Mouse (Mus musculus) intestine, embryonic 15.5 days (tissue): ENCODE data around the gene Hras. TPM values are rescaled to one million over a fixed set of nuclear protein-coding genes. Genes with fewer than 3 reads are reported as not detected.
A peak's percentile ranks its signal among the peaks of the same experiment; 100 is the strongest.

Source experiments
- ATAC-seq: fragments of 200-750 bp; cut with Nextera tagmentation; 2 replicates; pipeline ENCODE4 v1.8.0; 2017; ENCODE audit warnings: moderate TSS enrichment, moderate library complexity
- H3K27ac ChIP-seq: fragments of 300-500 bp; sonication (generic); 2 replicates; pipeline ENCODE4 v1.5.1; 2015; ENCODE audit warnings: mild to moderate bottlenecking, inconsistent platforms
- H3K27me3 ChIP-seq: fragments of 300-500 bp; sonication (generic); replicated peaks from 2 replicates; pipeline ENCODE4 v1.6.1; 2015; ENCODE audit warnings: inconsistent platforms
- H3K36me3 ChIP-seq: fragments of 300-500 bp; sonication (generic); 2 replicates; pipeline ENCODE4 v1.6.1; 2015; ENCODE audit warnings: inconsistent platforms
- H3K4me1 ChIP-seq: fragments of 300-500 bp; sonication (generic); replicated peaks from 2 replicates; pipeline ENCODE4 v1.6.1; 2015; ENCODE audit warnings: inconsistent platforms
- H3K4me2 ChIP-seq: fragments of 300-500 bp; sonication (generic); replicated peaks from 2 replicates; pipeline ENCODE4 v1.6.1; 2015; ENCODE audit warnings: mild to moderate bottlenecking, inconsistent platforms
- H3K4me3 ChIP-seq: fragments of 300-500 bp; sonication (generic); replicated peaks from 2 replicates; pipeline ENCODE4 v1.5.1; 2015; ENCODE audit warnings: inconsistent platforms
- H3K9ac ChIP-seq: fragments of 300-500 bp; sonication (generic); 2 replicates; pipeline ENCODE4 v1.6.1; 2015; ENCODE audit warnings: inconsistent platforms
- H3K9me3 ChIP-seq: fragments of 300-500 bp; sonication (generic); 2 replicates; pipeline ENCODE4 v1.6.1; 2016; ENCODE audit warnings: inconsistent platforms
- whole genome bisulfite sequencing: fragments of 180-500 bp; shearing (Covaris S2); methylation state at CpG from one replicate; pipeline ENCODE4 v1.1.7; 2015; 5-methylcytosine and 5-hydroxymethylcytosine counted together
- polyA plus RNA-seq: library from polyadenylated mRNA; unstranded; fragments of >200 nt; fragmentation: Nextera tagmentation; extraction: Ambion mirVana; gene quantifications from 2 replicates; pipeline ENCODE4 v1.2.1, GENCODE M21; 2015

The Hras gene
- polyA plus RNA-seq, 1 experiment from 2014 or later, result 92.9 TPM

DNA sequence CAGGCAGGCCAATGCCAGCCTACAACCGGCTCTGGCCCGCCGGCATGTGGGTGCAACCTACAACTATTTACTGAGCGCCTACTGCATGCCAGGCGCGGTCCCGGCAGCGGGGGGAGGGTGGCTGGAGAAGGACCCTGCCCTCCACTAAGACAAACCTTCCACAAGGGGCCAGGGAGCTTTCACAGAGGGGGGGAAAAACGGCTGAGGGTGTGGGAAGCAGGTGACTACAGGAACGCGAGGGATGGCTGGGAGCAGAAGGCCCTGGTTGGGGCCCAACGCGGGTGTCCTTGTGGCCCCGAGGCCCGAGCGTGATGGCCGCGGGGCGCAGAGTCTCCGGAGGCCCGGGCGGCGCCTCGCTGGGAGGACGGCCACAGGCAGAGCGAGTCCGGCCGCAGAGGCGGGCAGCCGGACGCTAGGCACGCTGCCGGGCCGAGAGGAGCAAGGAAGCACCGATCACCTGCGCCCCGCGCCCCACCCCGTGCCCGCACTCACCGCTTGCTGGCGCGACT is 403 bp downstream of the Hras start:
- Histone ChIP-seq H3K4me3 (peak overlapping the region; percentile 94), H3K36me3 (peaks cover 18% of the 10 kb centered on the region), H3K4me1 (peaks cover 17% of the 10 kb centered on the region), H3K4me2 (peak overlapping the region; percentile 90), H3K9me3 (no peaks in the 10 kb centered on the region), H3K27me3 (no peaks in the 10 kb centered on the region), H3K27ac (peak overlapping the region; percentile 81), H3K9ac (peak overlapping the region; percentile 97)
- 1% methylated on average over 27 of the region's 43 CpGs for WGBS
- peak; percentile 11; the same call in 1 of the 2 replicates for ATAC-seq

DNA sequence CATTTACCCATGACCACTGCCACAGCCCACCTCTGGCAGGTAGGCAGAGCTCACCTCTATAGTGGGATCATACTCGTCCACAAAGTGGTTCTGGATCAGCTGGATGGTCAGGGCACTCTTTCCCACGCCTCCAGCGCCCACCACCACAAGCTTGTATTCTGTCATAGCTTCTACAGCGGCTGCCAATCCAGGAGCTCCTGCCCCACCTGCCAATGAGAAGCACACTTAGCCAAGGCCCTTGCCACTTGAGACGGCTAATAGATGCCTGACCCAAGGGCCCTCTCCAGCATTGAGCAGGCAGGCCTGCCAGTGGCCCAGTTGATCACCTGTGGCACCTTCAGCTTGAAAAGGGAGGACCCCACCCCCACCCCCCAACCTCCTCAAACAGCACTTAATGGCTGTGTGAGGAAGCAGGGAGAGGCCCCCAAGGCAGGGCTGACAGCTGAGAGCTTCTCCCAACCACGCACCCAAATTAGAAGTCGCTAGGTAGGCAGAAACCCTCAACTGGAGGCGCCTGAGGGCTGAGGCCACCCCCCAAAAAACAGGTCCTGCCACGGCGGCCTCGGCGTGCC is 943 bp downstream of the Hras start:
- Histone ChIP-seq H3K27me3 (no peaks in the 10 kb centered on the region), H3K4me2 (peak overlapping the region; percentile 90), H3K4me1 (peaks cover 17% of the 10 kb centered on the region), H3K4me3 (peak overlapping the region; percentile 94), H3K9ac (peak overlapping the region; percentile 97), H3K36me3 (peaks cover 18% of the 10 kb centered on the region), H3K9me3 (no peaks in the 10 kb centered on the region), H3K27ac (peak overlapping the region; percentile 81; the same call in 1 of the 2 replicates)
- WGBS, result 26% methylated on average over 12 of the region's 12 CpGs
- no peak for ATAC-seq

DNA sequence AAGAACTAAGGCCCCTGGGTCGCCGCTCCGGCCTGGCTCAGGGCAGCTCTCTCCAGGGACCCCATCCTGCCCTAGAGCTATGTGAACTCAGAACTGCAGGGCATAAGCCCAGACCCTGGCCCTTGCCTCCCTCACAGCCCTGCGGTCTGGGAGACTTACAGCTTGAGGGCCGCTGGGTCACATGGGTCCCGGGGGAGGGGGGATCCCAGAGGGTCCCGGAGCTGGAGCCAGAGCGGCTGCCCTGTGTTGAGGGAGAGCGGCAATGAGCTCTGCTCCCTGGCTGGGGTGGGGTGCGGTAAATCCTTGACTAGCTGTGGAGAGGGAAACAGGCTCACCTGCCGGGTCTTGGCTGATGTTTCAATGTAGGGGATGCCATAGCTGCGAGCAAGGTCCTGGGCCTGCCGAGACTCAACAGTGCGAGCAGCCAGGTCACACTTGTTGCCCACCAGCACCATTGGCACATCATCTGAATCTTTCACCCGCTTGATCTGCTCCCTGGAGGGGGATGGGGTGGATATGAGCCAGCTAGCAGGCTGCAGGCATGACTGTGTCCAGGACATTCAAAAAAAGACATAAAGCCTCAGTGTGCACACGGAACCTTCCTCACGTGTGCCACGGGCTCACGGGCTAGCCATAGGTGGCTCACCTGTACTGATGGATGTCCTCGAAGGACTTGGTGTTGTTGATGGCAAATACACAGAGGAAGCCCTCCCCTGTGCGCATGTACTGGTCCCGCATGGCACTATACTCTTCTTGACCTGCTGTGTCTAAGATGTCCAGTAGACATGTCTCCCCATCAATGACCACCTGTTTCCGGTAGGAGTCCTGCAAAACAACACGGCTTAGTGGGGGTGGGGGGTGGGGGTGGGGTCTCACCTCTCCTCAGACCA is 1.8 kb downstream of the Hras start:
- WGBS, result 87% methylated on average over 24 of the region's 24 CpGs
- Histone ChIP-seq H3K4me2 (peak overlapping the region; percentile 90), H3K36me3 (peaks cover 18% of the 10 kb centered on the region), H3K4me3 (no peak overlapping the region), H3K27ac (no peak overlapping the region), H3K4me1 (peaks cover 17% of the 10 kb centered on the region), H3K9me3 (no peaks in the 10 kb centered on the region), H3K27me3 (no peaks in the 10 kb centered on the region), H3K9ac (no peak overlapping the region)
- no peak for ATAC-seq

DNA sequence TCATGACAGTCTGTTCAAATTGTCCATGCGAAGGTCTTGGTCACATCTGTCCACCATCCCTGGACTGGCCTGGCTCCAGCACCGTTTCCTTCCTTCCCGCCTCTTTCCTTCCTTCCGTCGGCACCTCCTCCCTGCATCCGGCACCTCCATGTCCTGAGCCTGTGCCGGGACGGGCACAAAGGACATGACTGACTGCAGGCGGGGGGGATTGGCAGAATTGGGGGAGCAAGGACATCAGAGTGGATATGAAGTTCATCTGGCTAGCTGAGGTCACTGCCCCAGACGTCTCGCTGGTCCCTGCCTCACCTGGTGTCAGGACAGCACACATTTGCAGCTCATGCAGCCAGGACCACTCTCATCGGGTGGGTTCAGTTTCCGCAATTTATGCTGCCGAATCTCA is 2.8 kb downstream of the Hras start:
- Histone ChIP-seq H3K4me2 (no peak overlapping the region), H3K4me1 (peaks cover 17% of the 10 kb centered on the region), H3K9me3 (no peaks in the 10 kb centered on the region), H3K9ac (no peak overlapping the region), H3K27me3 (no peaks in the 10 kb centered on the region), H3K36me3 (peaks cover 18% of the 10 kb centered on the region), H3K4me3 (no peak overlapping the region), H3K27ac (no peak overlapping the region)
- 84% methylated on average over 14 of the region's 14 CpGs for WGBS
- ATAC-seq, result no peak

DNA sequence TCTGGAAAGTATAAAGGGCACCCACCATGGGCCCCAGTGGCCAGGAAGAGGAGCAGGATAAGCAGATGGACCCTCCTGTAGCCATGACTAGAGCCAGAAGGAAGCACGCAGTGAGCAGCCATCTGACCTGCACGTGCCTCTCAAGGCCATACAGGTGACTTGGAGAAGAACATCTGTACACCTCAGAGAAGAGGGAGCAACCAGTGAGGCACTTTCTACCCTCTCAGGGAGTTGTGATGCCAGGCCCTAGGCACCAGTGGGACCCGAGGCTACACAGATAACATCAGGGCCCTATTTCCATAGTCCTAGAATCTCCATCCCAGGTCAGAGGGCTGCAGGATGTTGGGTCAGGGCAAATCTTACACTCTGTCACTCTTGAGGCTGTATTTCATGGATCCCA is 3.6 kb downstream of the Hras start:
- Histone ChIP-seq H3K9me3 (no peaks in the 10 kb centered on the region), H3K4me2 (no peak overlapping the region), H3K36me3 (peaks cover 18% of the 10 kb centered on the region), H3K27me3 (no peaks in the 10 kb centered on the region), H3K4me1 (peaks cover 14% of the 10 kb centered on the region), H3K27ac (no peak overlapping the region), H3K4me3 (no peak overlapping the region), H3K9ac (no peak overlapping the region)
- ATAC-seq, result no peak
- WGBS, result 87% methylated on average over 3 of the region's 3 CpGs

DNA sequence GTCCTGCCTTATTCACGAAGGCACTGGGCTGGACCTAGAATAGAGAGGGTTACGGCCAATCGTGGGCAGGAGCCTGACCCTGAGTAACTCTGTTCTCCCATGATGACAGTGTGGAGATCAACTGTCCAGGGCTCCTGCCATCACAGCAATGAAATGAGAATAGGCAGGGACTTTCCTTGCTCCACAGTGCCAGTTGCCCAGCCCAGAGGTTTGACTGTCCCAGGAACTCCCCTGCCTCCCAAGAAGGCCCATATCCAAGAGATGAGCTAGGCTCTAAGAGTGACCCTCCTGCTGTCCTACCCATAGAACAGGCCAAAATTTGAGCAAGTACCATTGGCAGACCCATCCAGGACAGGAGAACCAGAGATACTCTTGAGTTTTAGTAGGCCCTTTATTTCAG is 5.1 kb downstream of the Hras start:
- no peak overlapping the region for H3K4me2 ChIP-seq
- H3K4me3 ChIP-seq, result no peak overlapping the region
- H3K27me3 ChIP-seq, result no peaks in the 10 kb centered on the region
- peaks cover 11% of the 10 kb centered on the region for H3K4me1 ChIP-seq
- no peak overlapping the region for H3K27ac ChIP-seq
- H3K9ac ChIP-seq, result no peak overlapping the region
- H3K9me3 ChIP-seq, result no peaks in the 10 kb centered on the region
- H3K36me3 ChIP-seq, result peaks cover 18% of the 10 kb centered on the region
- no peak for ATAC-seq
- 93% methylated on average over 3 of the region's 3 CpGs for WGBS

DNA sequence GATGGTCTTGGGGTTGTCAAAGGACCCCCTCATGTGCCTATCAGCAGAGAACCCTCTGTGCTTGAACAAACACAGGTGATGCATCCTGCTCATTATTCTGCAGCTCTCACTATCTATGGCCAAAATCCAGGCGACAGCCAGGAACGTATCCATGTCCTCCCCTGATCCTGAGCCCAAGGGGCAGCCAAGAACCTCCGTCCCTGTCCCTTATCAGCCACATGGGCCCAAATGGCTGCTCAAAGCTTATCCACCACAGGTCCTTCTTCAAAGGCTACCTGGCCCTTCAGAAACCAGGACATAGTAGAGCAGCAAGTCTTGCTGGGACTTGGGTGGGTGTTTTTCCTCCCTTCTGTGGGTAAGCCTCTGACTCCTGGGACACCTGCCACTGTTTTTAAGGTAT is 5.6 kb downstream of the Hras start:
- peaks cover 10% of the 10 kb centered on the region for H3K4me1 ChIP-seq
- H3K27me3 ChIP-seq, result no peaks in the 10 kb centered on the region
- no peak overlapping the region for H3K9ac ChIP-seq
- no peak overlapping the region for H3K4me3 ChIP-seq
- H3K36me3 ChIP-seq, result peaks cover 18% of the 10 kb centered on the region
- H3K9me3 ChIP-seq, result no peaks in the 10 kb centered on the region
- ATAC-seq, result no peak
- no peak overlapping the region for H3K27ac ChIP-seq
- 69% methylated on average over 3 of the region's 3 CpGs for WGBS
- H3K4me2 ChIP-seq, result no peak overlapping the region

DNA sequence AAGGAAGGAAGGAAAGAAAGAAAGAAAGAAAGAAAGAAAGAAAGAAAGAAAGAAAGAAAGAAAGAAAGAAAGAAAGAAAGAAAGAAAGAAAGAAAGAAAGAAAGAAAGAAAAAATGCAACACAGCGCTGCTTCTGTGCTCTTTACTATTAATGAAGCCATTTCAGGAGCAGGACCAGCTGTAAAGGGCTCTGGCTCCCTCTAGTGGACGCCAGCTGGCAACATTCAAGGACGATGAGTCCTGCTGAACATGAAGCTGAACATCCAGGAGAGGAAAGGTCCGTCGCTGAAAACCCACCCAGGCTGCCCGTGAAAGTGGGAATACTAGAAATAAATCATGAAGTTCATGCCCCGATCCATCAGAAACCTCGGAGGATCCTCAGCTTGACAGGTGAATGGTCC is 17.6 kb downstream of the Hras start:
- H3K4me3 ChIP-seq, result no peak overlapping the region
- no peak overlapping the region for H3K27ac ChIP-seq
- no peaks in the 10 kb centered on the region for H3K9me3 ChIP-seq
- no peaks in the 10 kb centered on the region for H3K36me3 ChIP-seq
- 1% methylated on average over 8 of the region's 8 CpGs for WGBS
- no peak for ATAC-seq
- no peak overlapping the region for H3K9ac ChIP-seq
- H3K4me2 ChIP-seq, result peak overlapping the region; percentile 26; the same call in 1 of the 2 replicates
- peaks cover 7% of the 10 kb centered on the region; the same call in 1 of the 2 replicates for H3K4me1 ChIP-seq
- no peaks in the 10 kb centered on the region for H3K27me3 ChIP-seq

DNA sequence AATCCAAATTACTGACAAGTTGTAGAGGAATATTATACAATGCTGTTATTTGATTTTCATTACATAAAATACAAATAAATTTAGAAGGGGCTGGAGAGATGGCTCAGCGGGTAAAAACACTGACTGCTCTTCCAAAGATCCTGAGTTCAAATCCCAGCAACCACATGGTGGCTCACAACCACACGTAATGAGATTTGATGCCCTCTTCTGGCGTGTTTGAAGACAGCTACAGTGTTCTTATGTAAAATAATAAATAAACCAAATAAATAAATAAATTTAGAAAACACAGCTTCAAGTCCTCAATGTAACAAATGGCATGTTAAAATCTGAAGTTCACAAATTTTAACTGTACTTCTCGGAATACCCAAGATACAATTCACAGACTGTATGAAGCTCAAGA is 18.7 kb downstream of the Hras start:
- no peak overlapping the region for H3K4me2 ChIP-seq
- H3K9me3 ChIP-seq, result no peaks in the 10 kb centered on the region
- no peak overlapping the region for H3K27ac ChIP-seq
- ATAC-seq, result no peak
- WGBS, result 88% methylated on average over 4 of the region's 4 CpGs
- H3K4me3 ChIP-seq, result no peak overlapping the region
- peaks cover 7% of the 10 kb centered on the region; the same call in 1 of the 2 replicates for H3K4me1 ChIP-seq
- H3K36me3 ChIP-seq, result no peaks in the 10 kb centered on the region
- no peak overlapping the region for H3K9ac ChIP-seq
- H3K27me3 ChIP-seq, result no peaks in the 10 kb centered on the region

DNA sequence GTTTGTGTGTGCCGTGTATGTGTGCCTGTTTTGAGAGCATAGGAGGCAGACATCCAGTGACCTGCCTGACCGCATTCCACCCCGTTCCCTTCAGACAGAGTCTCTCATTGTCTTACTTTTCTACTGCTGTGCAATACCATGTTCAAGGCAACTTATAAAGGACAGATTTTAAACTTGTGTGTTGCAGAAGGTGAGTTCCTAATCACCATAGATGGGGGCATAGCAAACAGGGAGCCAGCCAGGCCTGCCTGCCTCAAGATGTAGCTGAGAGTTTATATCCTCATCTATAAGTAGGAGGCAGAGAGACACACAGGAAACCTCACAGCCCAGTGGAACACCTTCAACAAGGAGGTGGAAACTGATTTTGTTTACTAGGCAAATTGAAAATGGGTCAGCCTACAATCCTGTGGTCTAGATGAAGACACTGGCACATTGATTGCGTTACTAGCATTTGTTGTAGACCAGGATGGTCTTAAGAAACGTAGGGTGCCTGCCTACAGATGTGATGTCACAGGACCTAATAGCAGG is 20.4 kb downstream of the Hras start:
- 69% methylated on average over 5 of the region's 5 CpGs for WGBS
- Histone ChIP-seq H3K27ac (peak overlapping the region; percentile 90), H3K4me2 (peak overlapping the region; percentile 67), H3K9me3 (no peaks in the 10 kb centered on the region), H3K27me3 (no peaks in the 10 kb centered on the region), H3K4me3 (peak overlapping the region; percentile 54), H3K4me1 (peaks cover 15% of the 10 kb centered on the region), H3K36me3 (no peaks in the 10 kb centered on the region), H3K9ac (peak overlapping the region; percentile 54; the same call in 1 of the 2 replicates)
- ATAC-seq, result no peak

DNA sequence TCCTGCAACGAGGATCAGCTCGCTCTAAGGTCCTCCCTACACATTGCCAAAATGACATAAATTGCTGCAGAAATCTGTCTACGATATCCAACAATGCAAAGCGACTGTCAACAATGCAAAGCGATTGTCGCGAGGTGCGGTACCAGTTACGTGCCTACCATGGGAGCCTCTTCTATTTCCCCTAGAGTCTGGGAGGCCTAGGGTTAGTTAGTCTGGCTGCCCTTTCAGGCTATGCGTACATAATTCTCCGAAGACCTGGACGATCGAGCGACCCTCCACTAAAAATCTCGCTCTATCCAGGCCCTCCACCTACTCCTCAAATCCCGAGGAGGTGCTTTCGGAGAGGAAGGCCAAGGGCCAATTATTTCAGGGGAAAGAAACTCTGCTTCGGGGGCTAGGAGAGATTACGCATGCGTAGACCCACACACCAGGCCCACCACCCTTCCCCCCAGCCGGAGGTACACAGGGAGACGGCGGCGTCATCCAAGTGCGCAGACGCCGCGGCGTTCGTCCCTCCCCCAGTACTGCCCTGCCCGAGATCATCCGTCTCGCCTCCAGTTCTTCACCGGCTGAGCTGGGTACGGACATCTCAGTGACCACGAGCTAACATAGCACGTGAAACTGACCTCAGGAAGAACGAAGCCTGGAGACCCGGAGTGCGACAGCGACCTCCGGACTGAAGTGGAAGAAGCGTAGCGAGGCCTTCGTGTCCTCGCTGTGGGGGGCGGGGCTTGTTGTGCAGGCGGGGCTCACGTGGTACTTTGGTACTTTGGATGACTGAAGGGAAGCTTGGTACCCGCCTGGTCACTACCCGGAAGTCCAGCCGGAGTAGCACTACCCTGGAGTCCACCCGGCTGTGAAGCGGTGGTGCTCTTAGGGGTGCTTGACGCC is 21.4 kb downstream of the Hras start, which contains the start of gene Rnh1:
TSS of gene Rnh1 (minus strand) at position 742 of the 891 bp plus-strand sequence.
- Histone ChIP-seq H3K4me1 (peaks cover 24% of the 10 kb centered on the region), H3K9me3 (no peaks in the 10 kb centered on the region), H3K27me3 (no peaks in the 10 kb centered on the region), H3K4me2 (peak within 1 kb of the TSS; percentile 67), H3K36me3 (no peaks in the 10 kb centered on the region), H3K4me3 (peak within 1 kb of the TSS; percentile 54), H3K27ac (peak within 1 kb of the TSS; percentile 90), H3K9ac (peak within 1 kb of the TSS; percentile 54)
- WGBS, result 3% methylated on average over 55 of the region's 55 CpGs
- ATAC-seq, result peak; percentile 96
